Mouse (Mus musculus): ENCODE results near the gene Nudt6.

Gene Nudt6

DNA sequence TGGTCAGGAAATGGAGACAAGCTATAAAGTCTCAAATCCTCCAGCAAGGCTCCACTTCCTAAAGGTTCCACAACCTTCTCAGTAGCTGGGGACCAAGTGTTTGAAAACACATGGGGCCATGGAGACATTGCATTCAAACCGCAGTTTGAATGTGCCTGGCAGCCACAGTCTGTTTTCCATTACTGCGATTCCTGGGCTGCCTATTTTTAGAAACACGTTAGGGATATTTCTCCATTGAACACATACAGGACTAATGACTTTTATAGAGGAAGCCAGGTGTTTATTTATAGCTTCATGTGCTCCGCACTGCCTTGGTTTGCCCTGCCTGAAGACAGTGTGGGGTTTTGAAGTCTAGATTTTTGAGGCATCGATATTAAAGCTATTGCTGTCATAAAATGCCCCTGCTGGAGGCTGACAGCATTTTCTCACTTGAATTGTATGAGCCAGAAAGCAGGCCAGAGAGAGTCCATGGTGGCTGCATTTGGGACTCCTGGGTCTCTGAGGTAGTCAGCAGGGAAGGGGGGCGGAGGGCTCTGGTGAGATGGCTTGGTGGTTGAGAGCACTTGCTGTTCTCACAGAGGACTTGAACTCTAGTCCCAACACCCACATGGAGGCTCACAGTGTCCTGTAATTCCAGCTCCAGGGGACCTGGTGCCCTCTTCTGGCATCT is 36.8 kb downstream of the Nudt6 start:
- in situ Hi-C loops (cut with MboI, MseI), result no loop called here

DNA sequence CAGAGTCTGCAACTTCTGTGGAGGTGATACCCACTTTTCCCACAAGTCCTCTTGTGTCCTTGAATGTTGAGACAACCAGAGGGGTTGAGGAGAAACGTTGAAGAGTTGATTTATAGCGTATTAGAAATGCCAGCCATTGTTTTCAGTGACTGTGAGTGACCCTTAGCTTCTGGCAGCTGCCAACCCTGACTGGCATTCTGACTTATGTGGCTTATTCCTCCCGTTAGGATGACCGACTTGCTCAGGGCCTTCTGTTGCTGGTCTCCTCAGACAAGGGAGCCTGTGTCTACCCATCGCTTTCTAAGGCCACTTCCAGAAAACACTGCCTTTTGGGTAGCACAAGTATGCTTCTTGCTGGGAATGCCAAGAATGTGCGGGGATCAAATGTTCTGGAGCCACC is 38.6 kb downstream of the Nudt6 start:
- in situ Hi-C loops (cut with MboI, MseI), result no loop called here

DNA sequence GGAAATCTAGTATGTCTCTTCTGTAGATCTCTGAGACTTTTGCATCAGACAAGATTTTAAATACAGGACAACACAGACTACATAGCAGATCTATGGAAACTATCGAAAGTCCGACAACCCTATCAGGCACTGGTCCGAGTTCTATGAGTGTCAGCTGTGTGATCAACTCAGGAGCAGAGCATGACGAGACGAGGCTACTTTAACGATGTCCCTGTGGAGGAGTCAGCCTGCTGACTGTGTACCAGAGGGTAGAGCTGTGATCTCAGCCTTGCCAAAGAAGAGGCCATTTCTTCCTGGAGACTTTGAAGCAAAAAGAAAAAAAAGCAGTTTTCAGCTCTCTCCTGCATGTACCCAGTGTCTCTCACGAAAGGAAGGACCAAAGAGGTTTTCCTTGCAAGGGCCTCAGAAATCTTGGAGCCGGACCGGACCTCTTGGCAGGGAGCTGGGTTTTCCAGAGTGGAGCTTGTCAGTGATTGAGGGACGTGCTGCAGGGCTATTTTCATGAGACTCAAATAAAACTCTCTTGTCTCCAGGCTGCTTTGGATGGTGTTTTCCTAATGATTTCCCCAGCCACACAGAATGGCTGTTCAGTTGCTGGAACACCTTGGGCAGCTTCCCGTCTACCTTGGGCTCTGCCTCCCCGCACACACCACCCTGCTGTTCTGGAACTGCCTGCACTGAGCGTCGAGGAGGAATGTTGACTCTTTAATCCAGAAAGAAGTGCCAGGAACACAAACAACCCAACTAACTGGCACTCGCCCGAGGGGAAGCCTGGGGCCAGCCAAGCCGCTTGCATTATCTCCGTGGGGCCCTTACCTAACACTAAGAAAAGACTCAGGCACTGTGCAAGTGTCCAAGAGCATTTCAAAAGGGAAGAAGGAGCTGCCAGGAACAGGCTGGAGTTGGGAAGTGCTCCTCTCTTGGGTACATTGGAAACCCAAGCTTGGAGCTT is 39.8 kb downstream of the Nudt6 start:
- in situ Hi-C loops (cut with MboI, MseI), result loop anchor here (5.0 kb wide), 1 partner anchor 43 kb away; no protein-coding TSS in a partner anchor

DNA sequence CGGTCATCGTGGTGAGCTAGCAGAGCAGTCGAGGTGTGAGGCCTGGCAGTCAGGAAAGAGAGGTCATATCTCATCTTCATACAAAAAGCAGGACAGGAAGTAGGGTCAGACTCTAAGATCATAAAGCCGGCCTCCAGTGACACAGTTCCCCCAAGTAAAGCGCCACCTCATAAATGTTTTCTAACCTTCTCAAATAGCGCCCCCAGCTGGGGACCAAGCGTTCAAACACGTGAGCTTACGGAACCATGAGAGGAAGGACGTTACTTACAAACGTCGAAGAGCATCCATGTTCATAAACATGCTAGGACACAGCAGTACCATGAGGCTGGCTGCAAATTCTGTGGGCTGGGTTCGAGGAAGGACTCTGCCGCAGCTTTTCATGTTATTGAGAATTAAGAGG is 40.8 kb downstream of the Nudt6 start:
- in situ Hi-C loops (cut with MboI, MseI), result loop anchor here (5.0 kb wide), 1 partner anchor 42 kb away; no protein-coding TSS in a partner anchor

DNA sequence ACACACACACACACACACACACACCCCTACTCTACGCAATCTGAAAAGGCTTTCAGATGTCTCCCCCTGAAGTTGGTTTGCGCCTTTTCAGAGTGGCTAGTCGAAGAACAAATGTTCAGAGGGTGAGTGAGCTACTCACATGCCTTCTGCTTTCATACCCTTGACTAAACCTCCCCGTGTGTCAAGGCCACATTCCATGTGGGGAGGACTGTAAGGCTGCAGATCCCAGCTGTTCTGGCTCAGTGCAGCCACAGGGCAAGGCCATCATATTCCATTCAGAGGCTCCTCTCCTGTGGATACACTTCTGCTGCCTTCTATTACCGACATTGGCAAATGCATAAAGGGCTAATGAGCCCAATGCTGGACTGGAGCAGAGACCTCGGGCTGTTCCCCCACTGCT is 41.6 kb downstream of the Nudt6 start:
- in situ Hi-C loops (cut with MboI, MseI), result loop anchor here (5.0 kb wide), 1 partner anchor 41 kb away; no protein-coding TSS in a partner anchor

DNA sequence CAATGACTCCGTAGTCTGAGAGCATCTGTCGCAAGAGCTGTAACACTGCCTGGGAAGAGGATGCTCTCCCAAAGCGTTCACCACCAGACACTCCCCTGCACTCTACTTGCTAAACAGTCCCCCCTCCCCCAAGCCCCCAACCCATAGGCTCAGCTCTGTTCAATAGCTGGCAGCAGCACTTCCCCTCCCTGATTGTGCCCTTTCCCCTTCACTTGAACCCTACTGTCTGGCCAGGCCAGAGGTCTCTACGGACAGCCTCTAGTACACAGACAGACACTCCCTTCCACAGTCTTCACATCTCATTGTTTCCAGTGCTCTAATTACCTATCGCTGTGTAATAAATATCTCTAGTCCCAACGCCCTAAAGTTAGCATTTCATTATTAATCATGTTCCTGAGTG is 42.1 kb downstream of the Nudt6 start:
- in situ Hi-C loops (cut with MboI, MseI), result loop anchor here (5.0 kb wide), 1 partner anchor 41 kb away; no protein-coding TSS in a partner anchor

DNA sequence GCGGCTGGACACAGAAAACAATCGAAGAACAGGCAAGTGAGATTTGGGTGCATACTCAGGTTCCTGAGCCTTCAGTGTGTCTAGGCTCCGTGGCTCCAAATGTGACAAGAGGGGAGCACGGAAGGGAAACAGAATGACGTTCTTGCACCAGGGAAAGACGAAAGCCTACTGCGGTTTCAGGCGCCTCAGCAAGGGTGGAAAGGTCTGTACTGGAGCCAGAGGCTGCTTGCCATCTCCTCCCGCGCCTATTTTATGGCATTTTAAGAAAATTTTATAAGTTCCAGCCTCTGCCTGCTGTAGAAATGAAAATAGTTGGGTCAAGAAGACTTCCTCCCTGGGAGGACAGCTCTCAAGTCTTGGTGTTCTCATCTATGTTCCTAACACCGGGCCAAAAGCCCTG is 46.3 kb downstream of the Nudt6 start:
- in situ Hi-C loops (cut with MboI, MseI), result no loop called here

DNA sequence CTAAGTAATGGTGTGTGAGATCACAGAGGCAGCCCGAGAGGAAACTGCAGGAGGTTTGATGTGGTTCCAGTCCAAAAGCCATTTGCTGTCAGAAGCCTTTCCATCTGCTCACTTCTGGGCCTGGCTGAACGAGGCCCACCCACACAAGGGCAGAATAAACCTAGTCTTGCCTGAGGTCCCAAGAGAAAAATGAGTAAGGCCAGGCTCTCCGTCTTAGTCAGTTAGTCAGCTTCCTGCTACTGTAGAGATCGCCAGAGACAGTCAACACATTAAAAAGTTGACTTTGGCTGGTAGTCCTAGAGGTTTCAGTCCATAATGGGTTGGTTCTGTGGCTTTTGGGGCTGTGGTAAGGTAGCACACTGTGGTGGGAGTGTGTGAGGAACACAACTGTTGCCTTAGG is 49.6 kb downstream of the Nudt6 start:
- in situ Hi-C loops (cut with MboI, MseI), result no loop called here

DNA sequence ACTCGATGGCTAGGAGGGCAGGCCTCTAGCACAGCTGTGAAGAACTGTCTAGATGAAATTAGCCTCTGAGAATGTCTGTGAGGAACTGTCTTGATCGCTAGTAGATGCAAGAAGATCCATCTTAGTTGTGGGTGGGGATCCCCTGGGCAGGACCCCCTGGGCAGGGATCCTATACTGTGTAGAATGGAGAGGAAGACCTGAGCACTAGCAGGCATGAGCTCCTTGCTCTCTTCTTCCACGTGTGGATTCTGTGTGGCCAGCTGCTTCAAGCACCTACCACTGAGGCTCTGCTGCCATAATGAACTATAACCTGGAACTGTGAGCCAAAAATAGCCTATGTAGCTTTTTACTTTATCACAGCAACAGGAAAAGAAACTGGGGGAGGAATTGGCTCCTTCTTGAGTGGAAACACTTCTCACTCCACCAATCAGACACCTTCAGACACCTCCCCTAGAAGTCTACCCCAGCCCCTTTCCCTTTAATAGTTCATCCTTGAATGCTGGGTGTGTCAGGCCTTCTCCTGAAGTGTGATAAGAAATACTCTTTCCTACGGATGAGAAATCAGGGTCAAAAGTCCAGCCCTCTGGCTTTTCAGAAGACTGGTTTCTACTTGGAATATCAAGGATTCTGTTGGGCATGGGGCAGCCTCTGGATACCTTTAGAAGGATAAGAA is 53.5 kb downstream of the Nudt6 start:
- in situ Hi-C loops (cut with MboI, MseI), result no loop called here

DNA sequence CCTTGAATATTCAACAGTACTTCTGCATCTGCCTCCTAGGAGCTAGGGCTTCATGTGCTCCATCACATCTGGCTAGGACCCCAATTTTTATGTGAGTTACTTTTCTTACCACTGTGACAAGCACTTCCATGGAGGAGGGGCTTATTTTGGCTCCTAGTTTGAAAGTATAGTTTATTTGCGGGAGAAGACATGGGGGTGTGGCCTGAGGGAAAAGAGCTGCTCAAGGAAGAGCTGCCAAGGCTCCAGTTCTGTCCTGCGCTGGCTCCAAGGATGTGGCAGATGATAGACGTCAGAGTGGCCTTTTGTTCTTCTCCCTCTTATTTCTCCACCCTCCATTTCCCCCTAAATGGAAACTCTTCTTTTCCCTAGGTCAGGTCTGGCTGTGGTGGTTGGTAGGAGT is 54.0 kb downstream of the Nudt6 start:
- in situ Hi-C loops (cut with MboI, MseI), result no loop called here

DNA sequence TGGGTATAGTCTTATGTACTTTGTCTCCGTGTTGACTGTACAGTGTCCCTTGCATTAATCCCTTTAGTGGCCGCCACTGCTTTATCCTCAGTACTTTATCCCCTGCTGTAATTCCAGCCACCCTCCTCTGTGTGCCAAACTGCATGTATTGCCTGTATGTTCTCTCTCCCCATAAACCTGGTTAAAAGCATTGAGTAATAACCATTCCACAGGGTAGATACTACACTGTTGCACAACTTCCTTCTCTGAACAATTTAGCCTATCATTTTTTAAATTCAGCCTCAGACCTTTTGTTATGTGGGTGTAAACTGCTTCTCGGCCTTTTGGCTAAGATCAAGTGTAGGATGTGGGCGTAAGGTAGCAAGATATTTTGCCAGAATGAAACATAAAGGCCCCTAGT is 54.9 kb downstream of the Nudt6 start:
- in situ Hi-C loops (cut with MboI, MseI), result no loop called here

DNA sequence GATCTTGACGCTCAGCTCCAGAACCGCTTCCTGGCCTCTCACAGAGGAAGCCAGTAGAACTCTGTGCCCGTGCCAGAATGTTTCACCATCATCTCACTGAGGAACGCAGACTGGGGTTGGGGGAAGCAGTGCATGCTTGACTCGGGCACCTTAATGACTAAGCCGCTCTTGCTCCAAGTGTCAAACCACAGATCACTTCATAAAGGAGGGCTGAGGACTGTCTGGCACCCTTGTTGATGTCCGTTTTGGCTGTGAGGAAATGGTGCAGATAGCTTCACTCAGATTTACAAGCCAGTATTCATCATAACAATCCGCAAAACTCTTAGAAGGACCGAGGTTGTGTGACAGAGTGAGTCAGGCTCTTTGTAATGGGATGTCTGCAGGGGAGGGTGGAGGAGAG is 59.3 kb downstream of the Nudt6 start:
- in situ Hi-C loops (cut with MboI, MseI), result no loop called here

Data from T-helper 1 cell (primary cell).